ENCODE assay signal across 16 mouse cellular contexts in the genomic region with DNA sequence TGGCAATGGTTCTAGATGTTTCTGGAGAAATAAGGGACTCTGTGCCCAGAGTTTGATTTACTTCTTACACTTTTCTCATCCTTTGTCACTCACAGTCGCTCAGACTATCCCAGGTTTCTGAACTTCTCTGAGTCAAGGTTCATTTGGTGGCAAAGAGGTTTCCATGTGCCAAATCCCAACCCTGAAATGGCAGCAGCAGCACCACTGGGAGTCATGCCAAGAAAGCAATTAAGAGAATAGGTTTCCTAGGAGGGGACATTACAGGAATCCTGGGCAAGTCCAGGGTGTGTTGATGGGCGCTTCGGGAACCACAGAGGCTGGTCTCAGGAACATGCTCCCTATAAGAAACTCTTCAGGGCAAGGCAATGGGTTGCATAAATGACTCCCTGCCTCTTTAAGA. TPM values are rescaled to one million over a fixed set of nuclear protein-coding genes. Genes with fewer than 3 reads are reported as not detected.
DNase-seq lines count a peak whose midpoint lies in the region; ATAC-seq and TF ChIP-seq lines count a peak whose summit lies in the region.
"Had no signal": no experiment of that assay in that cellular context is flagged by ENCODE, and none has a peak within 500 bp of the region (broad histone marks: within the 10 kb centered on the region; RNA-seq: fewer than 3 reads in every experiment).

No protein-coding gene starts in this region.

- H3K9me3 ChIP-seq in hindbrain, postnatal 0 days (ENCODE audit: low read length), result no peaks in the 10 kb centered on the region
- no peaks in the 10 kb centered on the region for H3K9me3 ChIP-seq in hindbrain, embryonic 10.5 days
- no peaks in the 10 kb centered on the region for H3K9me3 ChIP-seq in midbrain, postnatal 0 days (ENCODE audit: low read length)
- no peaks in the 10 kb centered on the region for H3K9me3 ChIP-seq in midbrain, embryonic 10.5 days (replicated peaks)
- H3K9me3 ChIP-seq in stomach, embryonic 16.5 days (replicated peaks; ENCODE audit: control insufficient read depth, low read length), result no peaks in the 10 kb centered on the region

- H3K4me2 ChIP-seq in hindbrain, postnatal 0 days (ENCODE audit: low read depth, low read length), result no peak overlapping the region
- no peak overlapping the region for H3K4me2 ChIP-seq in midbrain, postnatal 0 days (ENCODE audit: low read depth, low read length, poor library complexity, severe bottlenecking)
- no peak overlapping the region for H3K4me2 ChIP-seq in stomach, embryonic 16.5 days (ENCODE audit: low read depth, low read length)

- H3K4me3 ChIP-seq in hindbrain, postnatal 0 days (ENCODE audit: low read length), result no peak overlapping the region
- no peak overlapping the region for H3K4me3 ChIP-seq in hindbrain, embryonic 10.5 days
- no peak overlapping the region for H3K4me3 ChIP-seq in midbrain, postnatal 0 days (ENCODE audit: low read depth, low read length)
- no peak overlapping the region for H3K4me3 ChIP-seq in midbrain, embryonic 10.5 days
- H3K4me3 ChIP-seq in stomach, embryonic 16.5 days (replicated peaks; ENCODE audit: low read length), result no peak overlapping the region
- H3K4me3 ChIP-seq: erythroblast, embryonic 14.5 days had no signal

- no peak overlapping the region for H3K9ac ChIP-seq in hindbrain, postnatal 0 days (replicated peaks; ENCODE audit: low read length)
- no peak overlapping the region for H3K9ac ChIP-seq in midbrain, postnatal 0 days (replicated peaks; ENCODE audit: low read length, poor library complexity, severe bottlenecking)
- no peak overlapping the region for H3K9ac ChIP-seq in stomach, embryonic 16.5 days (ENCODE audit: low read length)

- no peak overlapping the region for H3K27ac ChIP-seq in hindbrain, postnatal 0 days
- no peak overlapping the region for H3K27ac ChIP-seq in hindbrain, embryonic 10.5 days
- H3K27ac ChIP-seq in midbrain, postnatal 0 days (ENCODE audit: low read depth, low read length), result no peak overlapping the region
- H3K27ac ChIP-seq in midbrain, embryonic 10.5 days (replicated peaks), result no peak overlapping the region
- H3K27ac ChIP-seq in stomach, embryonic 16.5 days (ENCODE audit: low read length), result no peak overlapping the region
- H3K27ac ChIP-seq: macrophage had no signal

- no peaks in the 10 kb centered on the region for H3K36me3 ChIP-seq in hindbrain, postnatal 0 days (ENCODE audit: insufficient read depth, low read length)
- H3K36me3 ChIP-seq in hindbrain, embryonic 10.5 days, result no peaks in the 10 kb centered on the region
- peaks cover 2% of the 10 kb centered on the region; the same call in 1 of the 2 replicates for H3K36me3 ChIP-seq in midbrain, postnatal 0 days (ENCODE audit: insufficient read depth, low read length)
- no peaks in the 10 kb centered on the region for H3K36me3 ChIP-seq in midbrain, embryonic 10.5 days
- no peaks in the 10 kb centered on the region for H3K36me3 ChIP-seq in stomach, embryonic 16.5 days (ENCODE audit: control insufficient read depth, insufficient read depth, low read length)

- H3K4me1 ChIP-seq in hindbrain, postnatal 0 days (ENCODE audit: insufficient read depth, low read length), result peaks cover 3% of the 10 kb centered on the region; the same call in 1 of the 2 replicates
- H3K4me1 ChIP-seq in hindbrain, embryonic 10.5 days (replicated peaks), result no peaks in the 10 kb centered on the region
- no peaks in the 10 kb centered on the region for H3K4me1 ChIP-seq in midbrain, postnatal 0 days (ENCODE audit: insufficient read depth, low read length)
- no peaks in the 10 kb centered on the region for H3K4me1 ChIP-seq in midbrain, embryonic 10.5 days
- H3K4me1 ChIP-seq in stomach, embryonic 16.5 days (ENCODE audit: control insufficient read depth, insufficient read depth, low read length), result peaks cover 12% of the 10 kb centered on the region

- H3K27me3 ChIP-seq in hindbrain, postnatal 0 days (ENCODE audit: insufficient read depth, low read length), result no peaks in the 10 kb centered on the region
- H3K27me3 ChIP-seq in hindbrain, embryonic 10.5 days (ENCODE audit: insufficient read depth, poor library complexity, severe bottlenecking), result no peaks in the 10 kb centered on the region
- no peaks in the 10 kb centered on the region for H3K27me3 ChIP-seq in midbrain, postnatal 0 days (ENCODE audit: insufficient read depth, low read length)
- no peaks in the 10 kb centered on the region for H3K27me3 ChIP-seq in midbrain, embryonic 10.5 days (ENCODE audit: low read depth, poor library complexity, severe bottlenecking)
- no peaks in the 10 kb centered on the region for H3K27me3 ChIP-seq in stomach, embryonic 16.5 days (ENCODE audit: control insufficient read depth, insufficient read depth, low read length)

- no peak for TF ChIP-seq CTCF in hindbrain, postnatal 0 days (IDR thresholded peaks at IDR 0.05; ENCODE audit: low read depth)
- no peak for TF ChIP-seq CTCF in midbrain, postnatal 0 days (IDR thresholded peaks at IDR 0.05)

- no peak for ATAC-seq in hindbrain, postnatal 0 days
- ATAC-seq in midbrain, postnatal 0 days (ENCODE audit: low FRiP score), result no peak
- ATAC-seq in stomach, embryonic 16.5 days (ENCODE audit: insufficient read depth, low FRiP score), result 0 out of 2 replicates have a peak, but pooled peaks have one; percentile 15
- ATAC-seq: activated CD4-positive, CD25-positive, alpha-beta regulatory T cell, adult 4 months had no signal

- WGBS in hindbrain, postnatal 0 days, result 39% methylated on average over 3 of the region's 3 CpGs
- 83% methylated on average over 3 of the region's 3 CpGs for WGBS in hindbrain, embryonic 10.5 days
- 75% methylated on average over 3 of the region's 3 CpGs for WGBS in midbrain, postnatal 0 days
- WGBS in midbrain, embryonic 10.5 days, result 92% methylated on average over 3 of the region's 3 CpGs
- WGBS in stomach, embryonic 16.5 days, result 73% methylated on average over 3 of the region's 3 CpGs

- peak; percentile 32 for DNase-seq in adrenal gland, postnatal 14 days
- no peak for DNase-seq in adrenal gland, adult 8-10 months
- peak; percentile 47 for DNase-seq in hindbrain, postnatal 0 days (ENCODE audit: low spot score)
- DNase-seq in hindbrain, embryonic 10.5 days (ENCODE audit: low spot score), result no peak
- peak; percentile 65 for DNase-seq in midbrain, postnatal 0 days (ENCODE audit: low spot score)
- DNase-seq in midbrain, embryonic 10.5 days (ENCODE audit: low spot score), result no peak
- DNase-seq in layer of hippocampus, adult 8-10 months (ENCODE audit: low spot score in 2 of 2), result no peak
- DNase-seq: B cell, adult 2 months; embryo, embryonic 11 days; gastrocnemius, postnatal 36 days; layer of hippocampus, adult 9-11 months had no signal

RNA-seq across cellular contexts. Expression of a gene that starts 26.6 kb away (rescaled TPM):
- 3.8 and 5.2 TPM in 2 replicates for total RNA-seq in adrenal gland, postnatal 14 days (2021)
- total RNA-seq in adrenal gland, adult 8-10 months (2022), result 1 to 10 TPM; 3.8 to 8.2 (median 5.1) TPM
- 14.6 and 20.2 TPM in 2 replicates for total RNA-seq in hindbrain, postnatal 0 days (2014; rRNA removed)
- 3.5 and 3.6 TPM in 2 replicates for polyA plus RNA-seq in hindbrain, postnatal 0 days (2015; fragmentation: Nextera tagmentation; extraction: Ambion mirVana)
- polyA plus RNA-seq in hindbrain, embryonic 10.5 days (2016; fragmentation: Nextera tagmentation; extraction: Ambion mirVana), result 5.4 and 6.6 TPM in 2 replicates
- total RNA-seq in midbrain, postnatal 0 days (2014; rRNA removed), result 18.3 and 19.3 TPM in 2 replicates
- polyA plus RNA-seq in midbrain, postnatal 0 days (2015; fragmentation: Nextera tagmentation; extraction: Ambion mirVana), result 4.7 and 5.9 TPM in 2 replicates
- polyA plus RNA-seq in midbrain, embryonic 10.5 days (2016; fragmentation: Nextera tagmentation; extraction: Ambion mirVana), result 4.9 and 5.2 TPM in 2 replicates
- polyA plus RNA-seq in stomach, embryonic 16.5 days (2015; fragmentation: Nextera tagmentation; extraction: Ambion mirVana), result 9.1 and 10.2 TPM in 2 replicates
- total RNA-seq in layer of hippocampus, adult 8-10 months (2022), result 1 to 10 TPM; 4.1 to 4.5 (median 4.2) TPM
- total RNA-seq: neutrophil, adult 5-6 weeks had no signal
- polyA plus RNA-seq: erythroblast, embryonic 14.5 days had no signal

RNA-seq across cellular contexts. Expression of a gene that starts 46.7 kb away (rescaled TPM):
- 0.37 and 0.38 TPM in 2 replicates for total RNA-seq in adrenal gland, postnatal 14 days (2021)
- under 1 TPM; 0.12 to 0.91 (median 0.64) TPM for total RNA-seq in adrenal gland, adult 8-10 months (2022)
- total RNA-seq in hindbrain, postnatal 0 days (2014; rRNA removed), result 2.5 and 3.3 TPM in 2 replicates
- 1.7 and 1.8 TPM in 2 replicates for polyA plus RNA-seq in hindbrain, postnatal 0 days (2015; fragmentation: Nextera tagmentation; extraction: Ambion mirVana)
- polyA plus RNA-seq in hindbrain, embryonic 10.5 days (2016; fragmentation: Nextera tagmentation; extraction: Ambion mirVana), result 2.6 TPM in 2 replicates
- 2.9 and 3.0 TPM in 2 replicates for total RNA-seq in midbrain, postnatal 0 days (2014; rRNA removed)
- 1.2 and 1.9 TPM in 2 replicates for polyA plus RNA-seq in midbrain, postnatal 0 days (2015; fragmentation: Nextera tagmentation; extraction: Ambion mirVana)
- 0.61 and 1.0 TPM in 2 replicates for polyA plus RNA-seq in midbrain, embryonic 10.5 days (2016; fragmentation: Nextera tagmentation; extraction: Ambion mirVana)
- polyA plus RNA-seq in stomach, embryonic 16.5 days (2015; fragmentation: Nextera tagmentation; extraction: Ambion mirVana), result 6.3 and 6.5 TPM in 2 replicates
- total RNA-seq in layer of hippocampus, adult 8-10 months (2022), result 1 to 10 TPM; 3.3 to 5.4 (median 4.7) TPM
- total RNA-seq: neutrophil, adult 5-6 weeks had no signal
- polyA plus RNA-seq: erythroblast, embryonic 14.5 days; macrophage had no signal

Comparison
In these comparisons a context has a peak if more than half of its experiments do, and no peak if none do; other contexts are left out.
1. DNase-seq: peak in adrenal gland, postnatal 14 days (single experiment), hindbrain, postnatal 0 days (single experiment) and midbrain, postnatal 0 days (single experiment); none in adrenal gland, adult 8-10 months (single experiment), hindbrain, embryonic 10.5 days (single experiment), midbrain, embryonic 10.5 days (single experiment) and layer of hippocampus, adult 8-10 months (0 of 2).